Mouse (Mus musculus) left cerebral cortex, adult 6 months (tissue): ENCODE results near the gene Gm4858. TPM values are rescaled to one million over a fixed set of nuclear protein-coding genes. Genes with fewer than 3 reads are reported as not detected.

Source experiments
- long read RNA-seq, 2 experiments: library from polyadenylated mRNA; unstranded; transcript quantifications; one replicate each; pipeline ENCODE4 v2.0.0; 2019 to 2020
- polyA plus RNA-seq: library from polyadenylated mRNA; unstranded; fragments of <200 nt; fragmentation: Nextera tagmentation; gene quantifications from 2 replicates; pipeline ENCODE4 v1.2.3, GENCODE M21; 2021

Gene Gm4858
- polyA plus RNA-seq: not detected in 2 replicates
- long read RNA-seq, experiment 1: 0 reads
- long read RNA-seq, experiment 2: 0 reads

GRCm38 (mm10) chr3:93068523-93068922, at the start of gene Gm4858:
Gene Gm4858 (plus strand): TSS chr3:93068823.

GRCm38 (mm10) chr3:93018960-93019359, 49.7 kb upstream of the Gm4858 start, which contains the start of gene Lce1m:
Gene Lce1m (minus strand): TSS chr3:93019060.

Other genes starting within 250 kb of the Gm4858 start
- gene Kprp, start 241.6 kb upstream of the Gm4858 start, polyA plus RNA-seq: not detected in 2 replicates
- not detected in 2 replicates for gene Lce1l, start 217.5 kb upstream of the Gm4858 start, polyA plus RNA-seq
- not detected in 2 replicates for gene 2310050C09Rik, start 198.6 kb upstream of the Gm4858 start, polyA plus RNA-seq
- gene Lce3a, start 142.6 kb upstream of the Gm4858 start, polyA plus RNA-seq: not detected in 2 replicates
- gene Lce3b, start 135.8 kb upstream of the Gm4858 start, polyA plus RNA-seq: not detected in 2 replicates
- gene Lce3c, start 124.3 kb upstream of the Gm4858 start, polyA plus RNA-seq: not detected in 2 replicates
- gene Lce3d, start 111.4 kb upstream of the Gm4858 start, polyA plus RNA-seq: not detected in 2 replicates
- gene Lce3e, start 101.8 kb upstream of the Gm4858 start, polyA plus RNA-seq: not detected in 2 replicates
- not detected in 2 replicates for gene Lce3f, start 76.6 kb upstream of the Gm4858 start, polyA plus RNA-seq
- not detected in 2 replicates for gene Crct1, start 53.1 kb upstream of the Gm4858 start, polyA plus RNA-seq
- gene Lce1m, start 49.8 kb upstream of the Gm4858 start, polyA plus RNA-seq: not detected in 2 replicates
- gene Crnn, start 76.0 kb downstream of the Gm4858 start, polyA plus RNA-seq: not detected in 2 replicates
- gene Flg2, start 128.5 kb downstream of the Gm4858 start, polyA plus RNA-seq: not detected in 2 replicates
- gene Flg, start 204.7 kb downstream of the Gm4858 start, polyA plus RNA-seq: 0.03 TPM in 1 of 2 replicates, not detected in the other